Mouse (Mus musculus) ES-E14 (cell line): Measurements from ENCODE around the gene Fis1.

ENCODE experiments used
- HCFC1 ChIP-seq: IDR thresholded peaks from 2 replicates; pipeline ENCODE4 v1.6.1; 2012; ENCODE audit warnings: low read length, inconsistent platforms, borderline replicate concordance; ENCODE audit not compliant: insufficient read depth
- ZNF384 ChIP-seq: IDR thresholded peaks from 2 replicates; pipeline ENCODE4 v1.6.1; 2012; ENCODE audit warnings: low read depth, low read length, inconsistent platforms

DNA sequence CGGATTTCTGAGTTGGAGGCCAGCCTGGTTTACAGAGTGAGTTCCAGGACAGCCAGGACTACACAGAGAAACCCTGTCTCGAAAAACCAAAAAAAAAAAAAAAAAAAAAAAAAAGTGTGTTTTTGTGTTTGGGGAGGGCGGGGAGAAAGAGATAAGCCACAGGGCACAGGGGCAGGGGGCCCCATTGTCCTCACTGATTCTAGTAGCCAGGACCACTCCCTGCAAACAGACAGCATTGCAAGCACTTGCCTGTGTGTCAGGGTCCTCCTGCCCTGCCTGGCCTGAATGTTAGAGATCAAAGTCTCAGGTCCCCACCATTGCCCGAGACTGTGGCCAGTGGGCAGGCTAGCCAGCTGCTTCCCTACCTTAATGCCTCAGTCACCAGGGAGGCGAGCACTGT lies 46.4 kb downstream of the Fis1 start:
- TF ChIP-seq HCFC1 (no peak), ZNF384 (peak; percentile 60; the same call in 1 of the 2 replicates)
